24 mouse cellular contexts compared by ENCODE assay signal in the genomic region with DNA sequence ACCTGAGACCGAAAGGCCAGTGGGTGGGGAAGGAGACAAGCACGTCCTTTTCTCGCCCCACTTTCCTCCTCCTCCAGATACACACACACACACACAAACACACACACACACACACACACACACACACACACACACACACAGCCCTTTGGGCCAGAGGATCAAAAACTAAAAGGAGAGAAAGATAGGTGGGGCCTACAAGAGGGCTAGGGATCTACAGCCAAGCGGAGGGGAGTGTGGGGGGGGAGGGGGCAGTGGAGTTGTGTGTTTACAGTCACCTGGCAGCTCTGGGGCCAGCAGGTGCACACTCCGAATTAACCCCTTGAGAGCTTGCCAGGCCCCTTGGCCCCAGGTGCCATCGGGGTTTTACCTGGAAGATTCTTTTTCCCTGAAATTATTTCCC. TPM values are rescaled to one million over a fixed set of nuclear protein-coding genes. Genes with fewer than 3 reads are reported as not detected.
DNase-seq lines count a peak whose midpoint lies in the region; ATAC-seq and TF ChIP-seq lines count a peak whose summit lies in the region.
"Had no signal": no experiment of that assay in that cellular context is flagged by ENCODE, and none has a peak within 500 bp of the region (broad histone marks: within the 10 kb centered on the region; RNA-seq: fewer than 3 reads in every experiment).

No protein-coding gene starts in this region.

- peaks cover 34% of the 10 kb centered on the region for H3K4me1 ChIP-seq in kidney, embryonic 16.5 days (ENCODE audit: insufficient read depth, low read length)
- peaks cover 7% of the 10 kb centered on the region for H3K4me1 ChIP-seq in lung, postnatal 0 days (ENCODE audit: insufficient read depth, low read depth, low read length)

- TF ChIP-seq EP300 in lung, postnatal 0 days (IDR thresholded peaks at IDR 0.05) = no peak

- H3K27me3 ChIP-seq in kidney, embryonic 16.5 days (ENCODE audit: insufficient read depth, low read length) = no peaks in the 10 kb centered on the region; the same call in 1 of the 2 replicates
- H3K27me3 ChIP-seq in lung, postnatal 0 days (replicated peaks; ENCODE audit: insufficient read depth, low read length) = no peaks in the 10 kb centered on the region
- H3K27me3 ChIP-seq: embryonic facial prominence, embryonic 15.5 days; hindbrain, embryonic 12.5 days; limb, embryonic 15.5 days; midbrain, embryonic 12.5 days had no signal

- TF ChIP-seq CTCF in lung, postnatal 0 days (IDR thresholded peaks at IDR 0.05) = no peak

- H3K27ac ChIP-seq in kidney, embryonic 16.5 days (ENCODE audit: low read length) = peak overlapping the region; percentile 83
- H3K27ac ChIP-seq in lung, postnatal 0 days (ENCODE audit: low read length) = peak overlapping the region; percentile 88
- H3K27ac ChIP-seq: embryonic facial prominence, embryonic 15.5 days; gastrocnemius, adult 2 months; hindbrain, embryonic 12.5 days; limb, embryonic 15.5 days; liver, embryonic 14.5 days; midbrain, embryonic 12.5 days had no signal

- ATAC-seq in kidney, embryonic 16.5 days (ENCODE audit: low FRiP score, low TSS enrichment) = no peak
- peak; percentile 22 for ATAC-seq in lung, postnatal 0 days
- ATAC-seq: forebrain, embryonic 14.5 days had no signal

- no peaks in the 10 kb centered on the region for H3K9me3 ChIP-seq in kidney, embryonic 16.5 days (ENCODE audit: low read length)
- no peaks in the 10 kb centered on the region for H3K9me3 ChIP-seq in lung, postnatal 0 days (ENCODE audit: low read length)
- H3K9me3 ChIP-seq: embryonic facial prominence, embryonic 15.5 days; heart, embryonic 12.5 days; hindbrain, embryonic 12.5 days; limb, embryonic 15.5 days; midbrain, embryonic 12.5 days had no signal

- no peak overlapping the region for H3K4me2 ChIP-seq in kidney, embryonic 16.5 days (replicated peaks; ENCODE audit: low read depth, low read length)
- H3K4me2 ChIP-seq in lung, postnatal 0 days (replicated peaks; ENCODE audit: low read depth, low read length) = peak overlapping the region; percentile 69
- H3K4me2 ChIP-seq: embryonic facial prominence, embryonic 15.5 days; heart, embryonic 12.5 days; hindbrain, embryonic 12.5 days; limb, embryonic 15.5 days; midbrain, embryonic 12.5 days had no signal

- no peak for DNase-seq in kidney, adult 11 months
- peak; percentile 66 for DNase-seq in lung, postnatal 0 days (ENCODE audit: low spot score)
- DNase-seq in lung, postnatal 36 days = peak; percentile 81
- no peak for DNase-seq in gastrocnemius, postnatal 36 days
- DNase-seq in cerebellum, adult 18-20 months = no peak
- no peak for DNase-seq in heart, adult 9 months (ENCODE audit: low spot score in 2 of 2)
- DNase-seq: adrenal gland, adult 8-10 months; cerebellum, adult 8-10 months; cerebellum, postnatal 36 days; embryo, embryonic 11 days; gastrocnemius, adult 2 months; heart, postnatal 10 days; kidney, adult 8-10 months; left cerebral cortex, postnatal 4 days; thymus, postnatal 25 days had no signal

- 0 out of 2 replicates have a peak overlapping the region, but pooled peaks have one; percentile 31 for H3K9ac ChIP-seq in kidney, embryonic 16.5 days (replicated peaks; ENCODE audit: low read length)
- H3K9ac ChIP-seq in lung, postnatal 0 days (replicated peaks; ENCODE audit: low read depth) = no peak overlapping the region
- H3K9ac ChIP-seq: embryonic facial prominence, embryonic 15.5 days; heart, embryonic 12.5 days; hindbrain, embryonic 12.5 days; limb, embryonic 15.5 days; liver, embryonic 14.5 days; midbrain, embryonic 12.5 days had no signal

- no peak overlapping the region for H3K4me3 ChIP-seq in kidney, embryonic 16.5 days (ENCODE audit: low read length)
- no peak overlapping the region for H3K4me3 ChIP-seq in lung, postnatal 0 days (ENCODE audit: low read depth, low read length)
- H3K4me3 ChIP-seq: embryonic facial prominence, embryonic 15.5 days; gastrocnemius, adult 2 months; heart, embryonic 12.5 days; hindbrain, embryonic 12.5 days; limb, embryonic 15.5 days; midbrain, embryonic 12.5 days had no signal

- WGBS in kidney, embryonic 16.5 days = 58% methylated on average over 6 of the region's 6 CpGs
- 51% methylated on average over 6 of the region's 6 CpGs for WGBS in lung, postnatal 0 days

- H3K36me3 ChIP-seq in kidney, embryonic 16.5 days (ENCODE audit: insufficient read depth, low read length) = 0 out of 2 replicates have a peak, but pooled peaks cover 3% of the 10 kb centered on the region
- H3K36me3 ChIP-seq in lung, postnatal 0 days (ENCODE audit: insufficient read depth, low read length) = no peaks in the 10 kb centered on the region
- H3K36me3 ChIP-seq: heart, embryonic 12.5 days had no signal

- intact Hi-C loops in gastrocnemius, postnatal 36 days (cut with DNase I) = no loop called here

RNA-seq across cellular contexts. Expression of gene Muc1, which starts 3.8 kb away (rescaled TPM):
- polyA plus RNA-seq in kidney, embryonic 16.5 days (2015; fragmentation: Nextera tagmentation; extraction: Ambion mirVana) = 20.0 and 23.6 TPM in 2 replicates
- polyA plus RNA-seq in lung, postnatal 0 days (2015; fragmentation: Nextera tagmentation; extraction: Ambion mirVana) = 300 and 307 TPM in 2 replicates
- under 1 TPM; 0.20 TPM for total RNA-seq in gastrocnemius, postnatal 36 days (2021)
- total RNA-seq: granulocyte monocyte progenitor cell, adult 5-6 weeks had no signal
- polyA plus RNA-seq: heart, embryonic 12.5 days had no signal

RNA-seq across cellular contexts. Expression of gene Mtx1, which starts 5.7 kb away (rescaled TPM):
- 227 and 235 TPM in 2 replicates for polyA plus RNA-seq in kidney, embryonic 16.5 days (2015; fragmentation: Nextera tagmentation; extraction: Ambion mirVana)
- polyA plus RNA-seq in lung, postnatal 0 days (2015; fragmentation: Nextera tagmentation; extraction: Ambion mirVana) = 99.3 and 116 TPM in 2 replicates
- total RNA-seq in gastrocnemius, postnatal 36 days (2021) = 10 to 100 TPM; 40.2 to 41.0 TPM

RNA-seq across cellular contexts. Expression of gene Krtcap2, which starts 13.2 kb away (rescaled TPM):
- 272 and 300 TPM in 2 replicates for polyA plus RNA-seq in kidney, embryonic 16.5 days (2015; fragmentation: Nextera tagmentation; extraction: Ambion mirVana)
- 282 and 309 TPM in 2 replicates for polyA plus RNA-seq in lung, postnatal 0 days (2015; fragmentation: Nextera tagmentation; extraction: Ambion mirVana)
- total RNA-seq in gastrocnemius, postnatal 36 days (2021) = 10 to 100 TPM; 58.3 to 63.3 TPM

RNA-seq across cellular contexts. Expression of gene Trim46, which starts 13.5 kb away (rescaled TPM):
- polyA plus RNA-seq in kidney, embryonic 16.5 days (2015; fragmentation: Nextera tagmentation; extraction: Ambion mirVana) = 4.7 and 6.0 TPM in 2 replicates
- 1.8 and 2.1 TPM in 2 replicates for polyA plus RNA-seq in lung, postnatal 0 days (2015; fragmentation: Nextera tagmentation; extraction: Ambion mirVana)
- under 1 TPM; 0.15 to 0.17 TPM for total RNA-seq in gastrocnemius, postnatal 36 days (2021)

RNA-seq across cellular contexts. Expression of gene Thbs3, which starts 17.6 kb away (rescaled TPM):
- polyA plus RNA-seq in kidney, embryonic 16.5 days (2015; fragmentation: Nextera tagmentation; extraction: Ambion mirVana) = 18.2 and 18.4 TPM in 2 replicates
- polyA plus RNA-seq in lung, postnatal 0 days (2015; fragmentation: Nextera tagmentation; extraction: Ambion mirVana) = 77.3 and 77.7 TPM in 2 replicates
- 1 to 10 TPM; 6.9 to 8.0 TPM for total RNA-seq in gastrocnemius, postnatal 36 days (2021)
- total RNA-seq: granulocyte monocyte progenitor cell, adult 5-6 weeks had no signal

Comparison
In these comparisons a context has a peak if more than half of its experiments do, and no peak if none do; other contexts are left out.
1. DNase-seq: peak in lung, postnatal 0 days (single experiment) and lung, postnatal 36 days (single experiment); none in kidney, adult 11 months (single experiment), gastrocnemius, postnatal 36 days (0 of 2), cerebellum, adult 18-20 months (0 of 2) and heart, adult 9 months (0 of 2).
2. RNA of gene Muc1, which starts 3.8 kb away (polyA plus RNA-seq): 300 to 307 TPM in lung, postnatal 0 days; 20.0 to 23.6 TPM in kidney, embryonic 16.5 days; every median in the first group is over 10 times any median in the second.